Mouse (Mus musculus): ENCODE measurements around the gene Tuba1b.
"Not testable (repeated sequence)": the region's sequence is repeated elsewhere in the genome, so short reads cannot be mapped to it uniquely, and the experiment has no call there.

Tuba1b gene

DNA sequence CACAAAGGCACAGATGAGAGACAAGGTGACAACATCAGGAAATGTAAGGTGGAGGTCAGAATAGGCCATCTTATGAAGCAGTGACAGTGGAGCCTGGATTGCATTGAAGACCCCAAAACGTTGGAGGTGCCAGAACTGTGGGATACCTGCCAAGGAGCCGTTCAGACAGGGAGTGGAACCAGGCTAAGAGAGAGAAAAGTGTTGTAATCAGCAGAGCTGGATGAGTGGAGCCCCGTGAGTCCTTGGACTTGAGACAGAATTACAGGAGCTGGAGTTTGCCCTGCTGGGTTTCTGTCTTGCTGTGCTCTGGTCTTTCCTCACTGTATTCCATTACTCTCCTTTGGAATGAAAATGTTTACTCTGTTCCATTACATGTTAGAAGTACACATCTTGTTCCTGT, 11.8 kb downstream of the Tuba1b start:
- peak in 1 of 2 experiments; percentile 41 for DNase-seq

DNA sequence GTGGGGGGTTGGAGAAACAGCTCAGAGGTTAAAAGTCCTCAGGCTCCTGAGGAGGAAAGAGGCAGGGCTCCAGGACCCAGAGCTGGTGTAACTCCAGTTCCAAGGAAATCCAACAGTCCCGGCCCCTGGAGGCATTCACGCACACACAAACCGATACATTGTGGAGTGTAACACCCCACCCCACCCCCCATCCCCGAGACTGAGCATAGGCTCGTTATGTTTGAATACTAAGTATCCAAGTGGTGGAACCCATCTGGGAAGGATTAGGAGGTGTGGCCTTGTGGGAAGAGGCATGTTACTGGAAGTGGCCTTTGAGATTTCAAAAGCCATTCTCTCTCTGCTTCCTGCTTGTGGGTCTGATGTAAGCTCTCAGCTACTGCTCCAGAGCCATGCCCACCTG, 12.9 kb downstream of the Tuba1b start:
- no peak for DNase-seq

DNA sequence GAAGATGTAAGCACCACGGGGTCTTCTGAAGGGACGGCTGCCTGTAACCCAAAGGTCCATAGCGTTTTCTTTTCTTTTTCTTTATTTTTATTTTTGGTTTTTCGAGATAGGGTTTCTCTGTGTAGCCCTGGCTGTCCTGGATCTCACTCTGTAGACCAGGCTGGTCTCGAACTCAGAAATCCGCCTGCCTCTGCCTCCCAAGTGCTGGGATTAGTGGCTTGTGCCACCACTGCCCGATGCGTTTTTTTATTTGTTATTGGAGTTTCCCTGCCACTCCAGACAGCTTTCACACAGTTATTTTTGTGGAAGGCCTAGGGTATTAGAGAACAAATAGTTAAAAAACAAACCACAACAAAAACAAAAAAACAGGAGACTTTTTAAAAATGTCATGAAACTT, 15.9 kb downstream of the Tuba1b start:
- DNase-seq: not testable (repeated sequence)

DNA sequence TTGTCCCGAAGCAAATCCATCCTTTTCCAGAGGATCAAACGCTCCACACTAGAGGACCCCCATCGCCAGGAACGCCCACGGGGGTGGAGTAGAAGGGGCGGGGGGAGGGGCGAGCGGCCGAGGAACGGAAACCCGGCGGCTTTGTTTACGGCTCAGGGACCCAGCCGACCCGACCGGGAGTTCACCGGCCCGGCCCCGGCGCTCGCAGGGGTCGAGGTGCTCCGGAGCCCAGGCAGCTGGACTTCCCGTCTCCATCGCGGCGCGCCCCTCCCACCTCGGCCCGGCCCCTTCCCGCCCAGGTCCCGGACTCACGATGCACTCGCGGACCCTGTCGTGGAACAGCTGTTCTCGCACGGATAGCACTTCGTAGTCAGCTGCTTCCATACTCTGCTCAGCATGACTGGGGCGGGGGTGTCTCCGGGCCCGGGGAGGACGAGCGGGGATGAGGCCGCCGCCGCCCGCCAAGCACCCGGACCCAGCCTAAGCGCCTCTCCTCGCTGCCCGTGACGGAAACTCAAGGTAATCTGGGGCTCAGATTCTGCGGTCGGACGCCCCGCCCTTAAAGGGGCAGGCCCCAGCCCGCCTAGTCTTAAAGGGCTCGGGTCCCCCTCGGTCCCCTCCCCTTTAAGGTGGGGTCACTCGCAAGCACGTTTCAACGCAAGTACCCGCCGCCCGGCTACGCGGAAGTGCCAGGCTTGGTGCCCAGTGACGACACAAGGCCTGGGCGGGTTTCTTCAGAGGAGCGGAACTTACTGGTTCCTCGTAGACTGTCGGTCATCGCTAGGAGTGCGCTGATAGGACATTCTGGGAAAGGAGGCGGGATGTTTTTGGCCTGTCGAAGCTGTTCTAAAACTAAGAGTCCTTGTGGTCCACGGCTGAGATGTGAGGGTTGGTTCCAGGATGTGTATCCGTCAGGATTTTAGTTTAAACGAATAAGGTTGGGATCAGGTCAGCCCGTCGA, 16.5 kb downstream of the Tuba1b start, which contains the start of gene Lmbr1l:
Gene Lmbr1l (minus strand): TSS at position 694 of the 961 bp plus-strand sequence.
- peak; percentile 100 for DNase-seq

DNA sequence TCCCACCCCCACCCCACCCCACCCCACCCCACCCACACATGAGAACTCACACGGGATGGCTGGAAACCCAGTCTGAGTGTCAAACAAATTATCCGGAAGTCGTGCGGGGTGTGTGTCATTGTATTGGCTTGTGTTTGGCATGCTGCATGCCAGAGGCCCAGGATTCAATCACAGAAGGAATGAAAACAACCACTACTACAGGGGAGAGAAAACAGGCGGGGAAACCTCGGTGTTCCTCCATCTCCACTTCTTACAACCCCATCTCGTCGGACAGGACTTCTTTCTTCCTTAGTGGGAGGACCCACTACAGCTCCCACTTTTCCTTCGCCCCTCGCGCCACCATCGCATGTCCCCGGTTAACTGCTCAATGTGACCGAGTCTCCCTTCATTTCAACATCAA, 17.3 kb downstream of the Tuba1b start:
- peak; percentile 23 to 48 for DNase-seq

DNA sequence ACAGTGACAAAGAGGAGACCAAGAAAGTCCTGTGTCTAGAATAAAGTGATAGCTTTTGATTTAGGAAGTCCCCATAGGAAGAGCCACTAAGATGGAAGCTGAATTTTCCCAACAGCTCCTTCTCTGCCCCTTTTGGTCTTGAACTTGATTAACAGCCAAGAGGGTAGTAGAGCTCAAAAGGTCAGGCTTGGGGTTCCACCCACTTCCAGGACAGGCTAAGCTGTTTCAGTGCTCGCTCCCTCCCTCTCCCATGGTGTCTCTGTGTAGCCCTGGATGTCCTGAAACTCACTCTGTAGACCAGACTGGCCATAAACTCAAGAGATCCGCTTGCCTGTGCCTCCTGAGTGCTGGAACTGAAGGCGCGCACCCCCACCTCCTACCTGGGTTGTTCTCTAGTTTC, 18.3 kb downstream of the Tuba1b start:
- no peak for DNase-seq

DNA sequence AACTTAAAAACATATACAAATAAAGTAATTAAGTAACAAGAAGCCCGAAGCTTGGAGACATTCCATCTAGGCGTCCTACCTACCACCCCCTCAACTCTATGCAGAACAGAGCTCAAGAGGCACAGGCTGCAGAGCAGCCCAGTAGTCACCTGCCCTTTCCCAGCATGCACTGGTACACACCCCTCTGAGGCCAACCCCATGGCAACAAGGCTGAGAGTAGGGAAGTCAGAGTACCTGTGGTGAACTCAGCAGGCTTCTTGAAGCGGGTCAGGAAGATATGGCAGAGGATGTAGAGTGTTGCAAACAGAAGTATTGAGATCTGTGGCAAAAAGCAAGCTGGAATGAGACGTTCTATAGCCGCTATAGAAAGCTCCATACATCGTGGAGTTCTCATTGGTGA, 19.5 kb downstream of the Tuba1b start:
- no peak for DNase-seq

DNA sequence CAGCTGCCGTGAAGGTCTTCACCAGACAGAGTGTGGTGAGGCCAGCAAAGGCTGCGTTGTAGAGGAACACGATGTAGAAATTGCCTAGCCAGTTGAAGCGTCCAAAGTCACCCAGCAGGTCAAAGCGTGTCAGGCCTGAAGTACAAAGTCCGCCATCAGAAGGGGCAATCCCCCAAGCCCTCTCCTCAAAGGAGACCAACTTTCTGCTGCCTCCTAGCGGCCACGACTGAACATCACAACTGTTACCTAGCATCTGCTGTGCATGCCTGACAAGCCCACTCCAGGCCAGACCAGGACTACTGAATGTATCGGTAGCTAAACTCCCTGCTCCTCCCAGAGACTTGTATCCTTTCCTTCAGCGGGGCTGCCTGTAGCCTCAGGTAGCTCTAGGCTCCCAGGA, 29.7 kb downstream of the Tuba1b start:
- peak in 1 of 2 experiments; percentile 14 for DNase-seq

DNA sequence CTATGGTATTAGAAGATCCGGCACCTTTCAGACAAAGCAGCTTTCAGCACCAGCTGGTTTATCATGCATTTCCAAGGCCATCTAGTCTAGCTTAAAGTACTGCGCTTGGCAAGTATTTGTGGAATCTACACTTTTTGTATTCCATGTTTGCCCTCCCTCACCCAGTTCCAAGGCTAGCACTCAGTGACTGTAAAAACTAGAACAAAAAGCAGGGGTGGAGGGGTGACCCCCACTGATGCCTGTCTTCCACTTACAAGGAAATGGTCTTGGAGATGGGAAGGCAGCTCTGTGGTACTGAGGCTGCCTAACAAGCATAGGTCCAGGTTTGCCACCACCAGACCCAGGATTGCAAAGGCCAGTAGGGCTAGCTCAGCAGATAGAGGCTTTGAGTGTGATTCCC, 31.8 kb downstream of the Tuba1b start:
- no peak for DNase-seq

DNA sequence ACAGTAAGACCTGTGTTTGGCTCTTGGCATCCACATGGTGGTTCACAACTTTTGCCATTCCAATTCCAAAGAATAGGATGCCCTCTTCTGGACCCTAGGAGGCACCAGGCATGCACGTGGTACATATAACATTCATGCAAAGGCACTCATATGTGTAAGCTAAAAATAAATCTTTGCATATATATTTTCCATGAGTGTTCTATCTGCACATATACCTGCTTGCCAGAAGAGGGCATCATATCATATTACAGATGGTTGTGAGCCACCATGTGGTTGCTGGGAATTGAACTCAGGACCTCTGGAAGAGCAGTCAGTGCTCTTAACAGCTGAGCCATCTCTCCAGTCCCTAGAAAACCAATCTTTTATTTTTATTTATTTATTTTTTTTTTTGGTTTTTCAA, 32.8 kb downstream of the Tuba1b start:
- no peak for DNase-seq

DNA sequence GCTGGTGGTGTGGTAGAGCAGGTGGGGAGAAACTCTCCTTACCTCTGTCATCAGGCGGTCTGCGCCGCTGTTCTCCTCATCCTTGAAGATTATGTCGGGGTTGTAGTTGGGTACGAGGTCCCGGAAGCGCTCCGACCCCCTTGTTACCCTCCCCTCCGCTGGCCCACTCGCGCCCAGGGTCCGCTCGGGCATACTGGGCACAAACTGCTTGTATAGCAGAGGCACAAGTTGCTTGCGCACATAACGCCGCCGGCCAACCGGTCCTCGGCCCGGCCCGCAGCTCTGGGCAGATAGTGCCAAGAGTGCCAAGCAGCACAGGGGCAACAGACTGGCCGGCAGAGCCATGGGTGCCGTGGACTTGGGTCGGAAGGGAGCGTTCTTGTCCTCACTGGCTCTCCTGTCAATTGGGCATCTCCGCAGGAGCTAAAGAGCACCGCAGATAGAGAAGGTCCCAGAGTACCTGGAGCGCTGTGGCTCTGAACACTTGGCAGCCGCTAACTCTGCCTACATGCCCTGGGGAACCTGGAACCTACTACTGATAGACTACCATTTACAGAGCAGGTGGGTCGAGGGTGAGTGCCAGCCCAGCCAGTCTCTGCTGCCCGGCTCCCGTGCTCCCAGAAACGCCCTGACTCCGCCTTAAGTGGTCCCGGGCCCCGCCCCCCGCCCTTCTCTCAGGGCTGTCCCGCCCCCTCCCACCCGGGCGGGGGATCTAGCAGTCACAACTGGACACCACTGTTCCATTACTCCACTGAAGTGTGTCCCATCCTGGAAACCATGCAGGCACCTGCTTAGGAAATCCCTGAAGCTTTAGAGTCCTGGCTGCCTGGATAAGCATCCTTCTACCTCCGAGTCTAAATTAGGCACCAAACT, 36.2 kb downstream of the Tuba1b start, which contains the start of gene Dhh:
Gene Dhh (minus strand): TSS at position 613 of the 873 bp plus-strand sequence.
- DNase-seq: peak; percentile 30 to 41

DNA sequence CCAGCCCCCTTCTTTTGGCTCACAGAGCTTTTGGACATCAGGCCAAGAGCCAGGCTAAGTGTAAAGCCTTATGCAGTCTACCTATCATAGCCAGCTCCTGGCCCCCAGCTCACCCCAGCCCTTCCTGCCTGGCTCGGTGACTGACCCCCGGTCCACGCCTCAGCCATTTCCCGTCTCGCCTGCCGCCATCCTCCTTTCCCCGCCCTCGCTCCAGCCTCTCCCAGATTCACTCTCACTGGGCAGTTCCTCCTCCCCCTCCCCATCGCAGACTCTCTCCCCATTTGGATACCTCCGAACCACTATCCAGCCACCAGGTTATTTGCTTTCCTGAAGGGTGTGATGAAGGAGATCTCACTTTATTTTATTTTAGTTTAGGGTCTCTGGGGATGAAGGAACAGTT, 36.9 kb downstream of the Tuba1b start:
- peak; percentile 64 to 76 for DNase-seq

DNA sequence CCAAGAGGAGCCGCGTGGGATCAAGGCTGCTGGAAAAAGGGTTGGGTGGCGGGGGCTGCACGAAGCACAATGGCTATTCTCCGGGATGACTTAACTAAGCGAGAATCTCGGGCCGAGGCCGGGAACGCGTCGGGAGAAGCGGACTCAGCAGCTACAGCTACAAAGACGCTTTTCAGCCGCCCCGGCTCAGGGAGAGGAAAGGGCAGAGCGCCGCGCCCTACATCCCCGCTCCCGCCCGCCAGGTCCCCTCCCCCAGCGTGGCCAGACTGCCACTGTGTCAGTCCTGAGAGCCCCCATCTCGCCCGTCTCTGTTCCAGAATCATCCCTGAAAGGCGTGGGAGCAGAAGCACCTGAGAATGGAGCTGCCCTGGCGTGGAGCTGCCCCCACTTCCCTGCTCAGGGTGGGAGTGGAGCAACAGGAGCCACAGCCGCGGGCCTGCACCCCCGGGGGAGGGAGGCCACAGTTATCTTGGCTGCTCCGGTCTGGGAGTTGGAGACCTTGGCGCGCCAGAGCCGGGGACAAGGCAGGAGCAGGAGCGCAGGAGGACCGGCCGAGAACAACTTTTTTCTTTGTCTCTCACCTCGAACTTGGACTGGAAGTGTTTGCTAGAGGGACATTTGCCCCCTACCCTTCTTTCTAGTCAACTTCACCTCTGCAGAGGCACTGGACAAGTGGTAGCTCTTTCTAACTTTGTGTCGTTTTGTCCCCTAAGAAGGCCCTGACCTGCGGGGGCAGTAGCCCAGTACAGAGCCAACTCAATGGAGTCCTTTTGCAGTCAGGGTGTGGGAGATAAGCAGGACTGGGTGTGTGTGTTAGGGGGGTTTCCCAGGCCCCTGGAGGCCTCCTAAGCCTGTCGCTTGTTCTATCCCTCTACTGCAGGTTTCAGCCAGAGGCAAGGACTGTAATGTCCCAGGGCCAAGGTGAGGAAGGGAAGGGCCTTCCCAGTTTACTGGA, 38.5 kb downstream of the Tuba1b start:
- DNase-seq: peak; percentile 61 to 64

DNA sequence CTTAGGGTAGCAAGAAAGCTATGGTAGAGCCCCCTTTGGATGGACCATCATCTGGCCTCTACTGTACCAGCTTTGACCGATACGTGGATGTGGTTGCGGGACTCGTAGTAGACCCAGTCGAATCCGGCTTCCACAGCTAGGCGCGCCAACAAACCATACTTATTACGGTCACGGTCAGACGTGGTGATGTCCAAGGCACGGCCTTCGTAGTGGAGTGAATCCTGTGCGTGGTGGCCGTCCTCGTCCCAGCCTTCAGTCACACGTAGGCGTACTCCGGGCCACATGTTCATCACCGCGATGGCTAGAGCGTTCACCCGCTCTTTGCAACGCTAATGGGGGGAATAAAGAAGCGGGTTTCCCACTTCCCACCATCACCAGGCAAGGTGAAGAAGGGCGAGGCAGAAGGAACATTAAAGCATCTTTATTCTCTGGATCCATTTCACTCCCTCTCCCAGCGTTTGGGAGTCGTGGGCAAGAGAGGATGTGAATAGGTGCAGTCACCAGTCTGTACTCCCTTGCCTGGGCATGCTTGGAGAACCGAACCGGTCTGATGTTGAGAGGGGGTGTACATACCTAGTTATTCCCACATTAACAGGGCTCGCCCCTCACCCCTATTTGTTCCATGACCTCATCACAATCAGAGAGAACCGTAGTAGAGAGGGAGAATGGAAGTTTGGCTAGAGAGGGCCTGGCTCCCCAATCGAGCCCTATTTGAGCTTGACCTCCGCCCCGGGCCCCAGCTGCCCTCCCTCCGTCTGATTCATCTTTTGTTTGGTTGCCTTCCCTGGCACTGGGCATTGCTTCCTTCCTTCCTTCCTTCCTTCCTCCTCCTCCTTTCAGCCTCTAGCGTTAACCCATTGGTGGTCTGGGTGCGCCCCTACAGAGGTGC, 39.4 kb downstream of the Tuba1b start:
- DNase-seq: peak; percentile 42 to 47

DNA sequence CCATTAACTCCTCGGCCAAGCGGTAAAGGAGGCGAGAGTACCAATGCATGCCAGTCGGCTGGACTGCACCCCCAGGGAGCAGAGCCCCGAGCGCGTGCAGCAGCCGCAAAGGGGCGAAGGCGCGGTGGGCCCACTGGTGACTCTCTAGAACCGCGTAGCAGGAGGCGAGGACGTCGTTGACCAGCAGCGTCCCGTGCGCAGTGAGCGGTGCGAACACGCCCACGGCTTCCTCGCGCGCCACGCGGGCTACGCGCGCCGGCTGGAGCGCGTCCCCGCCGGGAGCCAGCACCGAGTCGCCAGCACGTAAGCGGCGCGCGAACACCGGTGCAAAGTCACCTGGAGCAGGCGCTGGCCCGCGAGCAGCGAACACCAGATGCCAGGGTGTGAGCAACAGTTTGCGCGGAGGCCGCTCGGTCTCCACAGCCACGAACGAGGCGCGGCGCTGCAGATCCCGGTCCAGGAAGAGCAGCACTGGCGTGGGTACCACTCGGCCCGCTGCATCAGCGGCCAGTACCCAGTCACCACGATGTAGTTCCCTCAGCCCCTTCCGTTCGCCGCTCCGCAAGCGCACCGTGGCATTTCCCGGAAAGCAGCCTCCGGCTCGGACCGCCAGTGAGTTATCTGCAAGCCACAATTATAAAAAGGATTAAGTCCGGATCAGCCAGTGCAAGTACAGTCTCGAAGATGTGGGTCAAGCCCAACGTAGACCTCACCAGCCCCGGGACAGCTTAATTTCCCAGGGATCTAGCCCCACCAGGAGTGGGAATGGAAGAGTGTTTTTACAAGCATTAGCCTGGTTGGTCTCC, 40.2 kb downstream of the Tuba1b start, which contains the start of gene Rhebl1:
Gene Rhebl1 (minus strand): TSS at position 601 of the 806 bp plus-strand sequence.
- DNase-seq: peak; percentile 49 to 52

DNA sequence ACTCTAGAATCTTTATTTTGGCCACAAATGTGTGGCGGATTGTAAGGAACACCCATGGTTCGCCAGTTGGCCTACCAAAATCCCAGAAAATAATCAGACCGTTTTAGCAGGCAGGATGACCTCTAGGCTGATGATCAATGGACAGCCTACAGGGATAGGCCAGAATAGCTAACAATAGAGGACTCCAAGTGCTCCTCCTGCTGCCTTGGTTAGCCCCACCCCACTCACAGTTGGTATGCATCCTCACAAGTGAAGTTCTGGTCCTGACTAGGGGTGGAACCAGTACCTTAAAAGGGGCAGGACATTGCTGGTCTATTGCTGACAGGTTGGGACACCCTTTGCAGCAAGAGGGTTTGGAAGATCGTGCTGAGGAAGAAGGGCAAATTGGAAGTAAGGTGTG, 41.3 kb downstream of the Tuba1b start:
- no peak for DNase-seq

DNA sequence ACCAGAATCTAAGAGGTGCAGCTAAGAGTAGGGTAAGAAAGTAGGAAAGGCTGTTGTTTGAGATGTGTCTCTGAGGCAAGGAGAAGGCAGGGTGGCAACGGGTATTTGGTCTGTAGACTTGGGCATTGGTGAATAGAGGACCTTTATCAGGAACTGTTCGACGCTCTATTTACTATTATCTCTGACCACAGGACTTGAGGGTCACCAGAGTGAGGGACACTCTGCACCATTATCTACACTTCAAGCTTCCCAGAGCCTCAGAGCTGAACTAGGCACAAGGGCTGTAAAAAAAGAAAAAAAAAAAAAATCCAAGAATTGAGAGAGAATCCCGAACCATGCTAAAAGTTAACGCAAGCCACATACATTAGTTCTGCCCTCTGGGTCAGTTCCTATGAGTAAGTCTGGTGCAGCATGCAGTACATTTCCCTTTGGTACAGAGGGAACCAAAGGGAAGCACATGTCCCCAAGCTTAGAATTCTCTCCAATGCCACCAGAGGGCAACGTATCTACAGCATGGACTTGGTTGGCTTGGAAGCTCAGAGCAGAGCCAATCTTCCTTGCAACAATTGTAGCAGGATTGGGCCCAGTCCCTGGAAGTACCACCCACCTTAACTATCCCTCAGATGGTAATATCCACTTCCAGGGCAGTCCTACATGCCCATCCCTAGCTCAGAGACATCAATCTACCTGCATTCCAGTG, 42.3 kb downstream of the Tuba1b start:
- DNase-seq: peak; percentile 74 to 84

DNA sequence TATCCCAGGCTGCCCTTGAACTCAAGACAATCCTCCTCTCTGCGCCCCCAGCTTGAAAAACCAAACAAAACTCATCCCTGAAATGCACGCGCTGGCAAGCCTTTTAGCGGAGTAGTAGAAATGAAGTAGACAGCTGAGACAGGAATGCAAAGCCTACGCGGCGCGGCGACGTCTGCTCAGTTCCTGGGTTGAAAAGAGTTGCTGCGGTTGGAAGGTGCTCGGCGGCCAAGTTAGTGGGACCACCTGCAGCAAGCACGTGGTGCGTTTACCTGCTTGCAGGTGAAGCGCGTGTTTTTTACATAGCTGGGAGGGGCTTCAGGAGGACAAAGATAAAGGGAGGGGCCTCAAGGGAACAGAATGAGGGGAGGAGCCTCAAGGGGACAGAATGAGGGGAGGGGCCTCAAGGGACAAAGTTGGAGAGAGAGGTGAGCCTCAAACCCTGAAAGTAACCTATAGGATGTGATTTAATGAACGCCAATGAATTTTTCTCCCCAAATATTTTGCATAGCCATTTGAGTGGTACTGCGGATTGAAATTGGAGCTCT, 43.1 kb downstream of the Tuba1b start:
- no peak for DNase-seq

DNA sequence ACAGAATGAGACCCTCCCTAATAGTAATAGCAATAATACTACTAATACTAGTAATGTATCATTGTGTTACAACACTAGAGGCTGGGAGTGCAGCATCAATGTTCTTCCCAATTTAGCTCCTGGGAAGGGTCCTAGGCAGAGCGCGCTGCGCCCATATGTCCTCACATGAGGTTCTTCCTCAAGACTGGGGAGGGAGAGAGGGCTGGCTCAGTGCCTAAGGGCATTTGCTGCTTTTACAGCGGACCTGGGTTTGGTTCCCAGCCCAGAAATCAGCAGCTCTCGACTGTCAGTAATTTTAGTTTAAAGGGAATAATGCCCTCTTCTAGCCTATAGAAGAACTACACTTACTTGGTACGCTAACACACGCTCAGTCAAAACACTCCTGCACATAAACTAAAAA, 46.8 kb downstream of the Tuba1b start:
- DNase-seq: no peak

Measured in lung, adult 18-20 months (tissue).